Mouse (Mus musculus) cerebellum, adult 18-20 months (tissue): ENCODE measurements around the gene Ccdc189.

Experiments used
- DNase-seq, 2 experiments: peaks; one replicate each; pipeline ENCODE4 v3.0.0; 2021

Gene Ccdc189

GRCm38 (mm10) chr7:127589637-127590036 is 1.2 kb upstream of the Ccdc189 start:
- no peak for DNase-seq

GRCm38 (mm10) chr7:127588901-127589300 is 506 bp upstream of the Ccdc189 start:
- no peak for DNase-seq

GRCm38 (mm10) chr7:127587196-127587595 is 1.2 kb downstream of the Ccdc189 start:
- DNase-seq, result no peak

- no peak for DNase-seq
These were observed 2.2 kb downstream of the Ccdc189 start for GRCm38 (mm10) chr7:127586149-127586548.

GRCm38 (mm10) chr7:127585031-127585430 is 3.4 kb downstream of the Ccdc189 start:
- DNase-seq, result no peak

GRCm38 (mm10) chr7:127583260-127583659 is 5.1 kb downstream of the Ccdc189 start:
- DNase-seq, result no peak

GRCm38 (mm10) chr7:127574115-127574514 is 14.3 kb downstream of the Ccdc189 start:
- no peak for DNase-seq

GRCm38 (mm10) chr7:127573503-127574008 is 14.8 kb downstream of the Ccdc189 start:
- peak; percentile 44 to 48 for DNase-seq

- DNase-seq, result peak; percentile 86 to 97
These were observed 15.4 kb downstream of the Ccdc189 start, which contains the start of gene Phkg2 for GRCm38 (mm10) chr7:127572895-127573471. Gene Phkg2 (plus strand): TSS chr7:127573340.

GRCm38 (mm10) chr7:127564381-127565150 is 23.8 kb downstream of the Ccdc189 start:
- peak; percentile 91 to 96 for DNase-seq

GRCm38 (mm10) chr7:127561340-127561858 is 27.0 kb downstream of the Ccdc189 start, which contains the start of gene Tmem265:
Gene Tmem265 (plus strand): TSS chr7:127561390.
- DNase-seq, result peak; percentile 26 to 36

GRCm38 (mm10) chr7:127560580-127560979 is 27.8 kb downstream of the Ccdc189 start:
- no peak for DNase-seq

GRCm38 (mm10) chr7:127551558-127551957 is 36.8 kb downstream of the Ccdc189 start:
- DNase-seq, result no peak

GRCm38 (mm10) chr7:127549116-127549835 is 39.1 kb downstream of the Ccdc189 start:
- DNase-seq, result peak; percentile 77 to 79

- peak; percentile 36 to 48 for DNase-seq
These were observed 46.7 kb downstream of the Ccdc189 start for GRCm38 (mm10) chr7:127541671-127542070.
